Mouse (Mus musculus) cerebellum, adult 11-12 months (tissue): ENCODE data around the gene Gstm6.
"Not testable (repeated sequence)": the region's sequence is repeated elsewhere in the genome, so short reads cannot be mapped to it uniquely, and the experiment has no call there.

Experiments
- DNase-seq: peaks from one replicate; pipeline ENCODE4 v3.0.0; 2022

Gene Gstm6

GRCm38 (mm10) chr3:107943239-107943990 is at the start of gene Gstm6:
Gene Gstm6, minus strand, starts transcription at chr3:107943749.
- DNase-seq = no peak

- no peak for DNase-seq
These were observed 42.6 kb upstream of the Gstm6 start, which contains the start of gene Gstm2 for GRCm38 (mm10) chr3:107986041-107986562. Gene Gstm2, minus strand, starts transcription at chr3:107986453.

DNA sequence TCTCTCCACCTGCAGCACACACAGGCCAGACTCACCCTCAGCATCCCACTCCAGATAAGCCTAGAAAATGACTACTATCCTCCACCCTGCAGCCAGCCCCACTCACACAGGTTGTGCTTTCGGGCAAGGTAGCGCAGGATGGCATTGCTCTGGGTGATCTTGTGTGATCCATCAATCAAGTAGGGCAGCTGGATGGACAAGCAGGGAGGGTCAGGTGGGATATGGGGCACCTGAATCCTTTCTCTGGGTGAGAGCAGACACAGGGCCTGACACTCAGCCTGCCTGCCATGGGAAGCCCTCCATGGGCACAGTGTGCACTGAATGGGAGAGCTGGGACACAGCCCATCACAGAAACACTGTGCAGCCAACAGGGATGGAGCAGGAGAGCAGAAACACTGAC is 41.6 kb upstream of the Gstm6 start:
- DNase-seq = not testable (repeated sequence)

DNA sequence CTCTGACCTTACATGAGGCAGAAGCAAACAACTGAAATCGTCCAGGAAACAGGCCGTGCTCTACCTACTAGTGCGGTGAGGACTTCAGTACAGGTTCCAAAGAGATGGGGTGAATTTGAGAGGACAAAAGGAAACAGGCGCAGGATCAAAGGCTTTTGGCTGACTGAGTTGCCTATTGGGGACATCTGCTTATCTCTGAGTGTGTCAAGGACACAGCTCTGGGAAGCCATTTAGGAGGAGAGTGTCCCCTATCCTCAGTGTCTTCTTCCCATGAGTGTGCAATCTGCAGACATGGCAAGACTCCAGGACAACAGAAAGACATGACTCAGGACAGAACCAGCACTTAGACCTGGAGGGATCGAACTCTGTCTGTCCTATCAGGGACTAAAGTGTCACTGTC is 40.9 kb upstream of the Gstm6 start:
- DNase-seq = no peak

DNA sequence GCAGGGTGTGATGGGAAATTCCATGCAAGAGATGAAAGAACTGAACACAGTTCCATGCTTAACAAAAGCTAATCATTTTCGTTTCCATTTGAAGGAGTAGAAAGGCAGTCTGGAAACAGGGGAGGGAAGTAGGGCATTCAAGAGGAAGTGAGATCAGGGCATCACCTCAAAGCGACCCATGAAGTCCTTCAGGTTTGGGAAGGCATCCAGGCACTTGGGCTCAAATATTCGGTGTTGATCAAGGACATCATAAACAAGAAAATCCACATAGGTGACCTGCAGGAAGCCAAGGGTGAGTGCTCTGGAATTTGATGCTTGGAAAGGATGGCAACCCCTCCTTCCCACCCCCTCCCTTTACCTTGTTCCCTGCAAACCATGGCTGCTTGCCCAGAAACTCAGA is 40.2 kb upstream of the Gstm6 start:
- no peak for DNase-seq

GRCm38 (mm10) chr3:107982726-107983125 is 39.2 kb upstream of the Gstm6 start:
- no peak for DNase-seq

DNA sequence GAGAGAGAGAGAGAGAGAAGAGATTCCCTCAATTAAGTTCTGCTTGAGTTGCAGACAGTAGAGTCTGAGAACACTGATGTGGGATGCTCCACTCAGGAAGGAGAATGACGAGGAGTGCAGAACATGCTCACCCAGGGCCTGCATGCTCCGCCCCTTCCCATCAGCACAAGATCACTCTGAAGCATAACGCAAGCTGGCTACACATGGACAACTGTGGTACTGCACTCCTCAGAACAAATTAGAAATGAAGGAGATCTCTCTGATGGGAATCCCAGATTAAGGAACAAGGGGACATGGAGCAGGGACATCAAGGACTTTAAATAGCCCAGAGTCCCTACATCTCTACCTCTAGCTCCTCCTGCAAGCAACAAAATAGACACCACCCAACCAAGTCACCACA is 37.7 kb upstream of the Gstm6 start:
- no peak for DNase-seq

GRCm38 (mm10) chr3:107977691-107978090 is 34.1 kb upstream of the Gstm6 start:
- no peak for DNase-seq

GRCm38 (mm10) chr3:107974237-107974636 is 30.7 kb upstream of the Gstm6 start:
- no peak for DNase-seq

DNA sequence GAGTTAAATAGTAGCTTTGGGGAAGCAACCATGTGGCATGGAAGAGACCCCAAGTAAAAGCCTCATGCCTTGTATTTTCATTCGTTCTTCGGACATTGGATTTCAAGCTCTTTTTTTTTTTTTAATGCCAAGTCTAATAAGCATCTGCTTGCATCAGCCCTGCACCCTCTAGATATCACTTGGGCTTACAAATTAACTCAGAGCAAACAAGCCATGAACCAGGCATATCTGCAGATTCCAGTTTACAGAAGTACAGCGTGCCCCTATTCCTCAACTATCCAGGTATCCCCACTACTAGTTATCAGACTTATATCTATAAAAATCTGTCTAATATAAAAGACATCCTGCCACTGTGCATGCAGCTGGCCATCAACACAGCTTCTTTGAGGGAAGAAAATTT is 28.5 kb upstream of the Gstm6 start:
- no peak for DNase-seq

DNA sequence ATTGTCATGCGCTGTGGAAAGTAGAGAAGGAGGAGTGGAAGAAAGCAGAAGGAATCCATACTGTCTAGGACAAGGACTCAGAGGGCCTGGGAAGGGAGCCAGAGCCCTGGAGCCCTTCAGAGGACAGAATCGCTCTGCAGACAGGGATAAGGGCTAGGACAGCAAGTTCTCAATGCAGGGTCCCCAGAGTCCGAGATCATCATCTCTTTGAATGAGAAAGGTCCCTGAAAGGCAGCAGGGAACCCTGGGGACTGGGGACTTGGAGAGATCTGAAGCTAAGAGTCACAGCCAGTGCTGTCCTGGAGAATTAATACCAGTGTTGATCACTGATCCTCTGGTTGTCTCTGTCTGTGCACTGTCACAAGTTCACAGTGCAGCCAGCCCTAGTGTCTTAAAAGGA is 27.6 kb upstream of the Gstm6 start:
- DNase-seq = not testable (repeated sequence)

DNA sequence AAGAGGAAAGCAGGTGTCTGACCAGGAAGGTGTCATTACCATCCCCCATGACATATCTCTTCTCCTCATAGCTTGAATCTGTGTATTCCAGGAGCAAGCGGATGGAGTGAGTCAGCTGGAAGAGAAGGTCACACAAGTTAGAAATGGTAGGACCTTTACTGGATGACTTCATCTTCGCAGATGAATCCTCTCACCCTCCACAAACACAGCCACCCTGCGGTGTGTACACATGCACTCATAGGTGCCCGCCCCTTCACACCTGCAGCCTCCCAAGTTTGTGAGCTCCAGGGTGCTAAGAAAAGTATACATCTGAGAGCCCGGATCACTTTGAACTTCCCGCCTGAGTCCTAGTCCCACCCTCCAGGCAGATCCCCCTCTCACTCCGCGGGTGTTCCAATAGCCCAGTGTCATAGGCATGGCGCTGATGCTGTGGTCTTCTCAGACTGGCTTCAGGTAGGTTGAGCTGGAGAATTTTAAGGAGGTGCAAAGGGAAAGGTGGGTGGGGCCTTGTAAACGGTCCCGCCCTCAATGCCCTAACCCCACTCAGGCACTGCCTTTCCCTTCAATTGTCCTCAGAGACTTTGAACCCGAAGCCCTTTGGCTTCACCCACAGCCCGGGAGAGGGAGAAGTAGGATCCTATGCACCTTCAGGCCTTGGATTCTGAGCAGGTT is 25.3 kb upstream of the Gstm6 start, which contains the start of gene Gstm3:
Gene Gstm3 (minus strand): TSS at position 560 of the 672 bp plus-strand sequence.
- no peak for DNase-seq

DNA sequence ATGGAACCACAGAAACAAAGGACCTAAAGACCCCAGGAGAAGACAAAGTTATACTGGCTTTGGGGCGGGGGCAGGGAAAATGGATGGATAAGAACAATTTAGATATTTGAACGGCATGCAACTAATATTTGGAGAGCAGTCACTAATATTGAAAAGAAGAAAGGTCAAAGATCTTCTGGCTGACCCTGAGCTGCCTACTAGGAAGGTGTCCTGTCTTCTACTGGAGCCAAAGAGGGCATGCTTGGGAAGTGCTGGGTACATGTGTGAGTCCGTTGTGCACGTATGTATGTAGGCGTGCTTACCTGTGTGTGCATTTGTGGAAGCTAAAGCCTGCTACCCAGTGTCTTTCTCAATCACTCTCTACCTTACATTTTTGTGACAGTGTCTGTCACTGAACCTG is 23.1 kb upstream of the Gstm6 start:
- DNase-seq = no peak

DNA sequence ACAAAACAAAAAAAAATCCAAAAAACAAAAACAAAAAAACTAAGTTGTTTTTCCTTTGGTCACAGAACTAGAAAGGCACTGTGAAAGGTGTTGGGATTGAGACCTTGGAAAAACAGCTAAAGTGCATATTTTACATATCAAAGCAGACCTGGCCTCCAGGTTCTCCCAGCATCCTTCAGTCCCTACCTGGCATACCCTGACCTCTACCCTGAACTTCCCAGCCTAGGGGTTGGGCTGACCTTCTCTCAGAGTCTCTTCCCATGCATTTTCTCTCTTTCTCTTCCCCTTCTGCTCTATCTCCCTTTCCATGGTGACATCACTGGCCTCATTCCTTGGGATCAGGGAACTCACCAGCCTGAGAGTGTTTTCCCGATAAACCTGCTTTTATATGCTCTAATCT is 22.0 kb upstream of the Gstm6 start:
- DNase-seq = no peak

DNA sequence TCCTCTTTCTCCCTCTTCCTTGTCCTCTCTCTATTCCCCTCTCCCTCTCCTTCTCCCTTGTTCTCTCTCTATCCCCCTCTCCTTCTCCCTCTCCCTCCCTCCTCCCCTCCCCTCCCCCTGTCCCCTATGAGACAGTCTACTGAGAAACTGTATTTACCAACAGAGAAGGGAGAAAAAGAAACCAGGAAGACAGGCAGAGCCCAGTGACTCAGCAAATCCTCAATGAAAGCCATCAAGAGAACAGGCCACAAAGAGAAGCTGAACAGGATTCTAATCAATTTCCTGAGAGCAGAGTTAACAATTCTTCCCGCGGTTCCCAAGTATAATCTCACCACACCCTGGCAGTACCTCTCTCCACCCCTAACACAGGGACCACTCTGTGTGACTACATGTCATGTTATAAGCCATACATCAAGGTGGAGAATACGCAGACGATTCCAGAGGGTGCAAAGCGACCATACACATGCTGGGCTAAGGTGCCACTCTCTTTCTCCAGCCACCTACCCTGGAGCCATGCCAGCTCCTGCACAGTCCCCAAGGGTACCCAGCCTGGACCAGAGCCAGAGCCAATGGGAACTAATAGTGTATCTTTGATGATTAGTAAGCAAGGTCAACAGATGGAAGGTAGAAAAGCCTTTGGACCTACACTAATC is 21.2 kb upstream of the Gstm6 start:
- DNase-seq = no peak

DNA sequence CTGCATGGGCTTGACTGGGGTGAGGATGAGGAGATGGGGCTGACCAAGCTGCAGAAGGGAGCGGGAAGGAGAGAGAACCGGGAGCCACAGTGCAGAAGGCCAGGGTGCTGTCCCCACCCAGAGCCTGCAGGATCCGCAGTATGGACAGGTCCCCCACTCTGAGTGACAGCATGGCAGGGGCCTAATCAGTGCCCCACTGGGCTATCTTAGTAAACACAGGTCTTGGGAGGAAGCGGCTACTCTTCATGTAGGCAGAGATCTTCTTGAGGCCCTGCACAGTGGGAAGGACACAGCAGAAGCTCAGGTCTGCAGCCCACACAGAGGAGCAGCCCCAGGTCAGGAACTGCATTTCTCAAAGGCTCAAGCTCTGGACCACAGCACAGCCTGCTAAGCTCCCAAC is 20.5 kb upstream of the Gstm6 start:
- DNase-seq = no peak

DNA sequence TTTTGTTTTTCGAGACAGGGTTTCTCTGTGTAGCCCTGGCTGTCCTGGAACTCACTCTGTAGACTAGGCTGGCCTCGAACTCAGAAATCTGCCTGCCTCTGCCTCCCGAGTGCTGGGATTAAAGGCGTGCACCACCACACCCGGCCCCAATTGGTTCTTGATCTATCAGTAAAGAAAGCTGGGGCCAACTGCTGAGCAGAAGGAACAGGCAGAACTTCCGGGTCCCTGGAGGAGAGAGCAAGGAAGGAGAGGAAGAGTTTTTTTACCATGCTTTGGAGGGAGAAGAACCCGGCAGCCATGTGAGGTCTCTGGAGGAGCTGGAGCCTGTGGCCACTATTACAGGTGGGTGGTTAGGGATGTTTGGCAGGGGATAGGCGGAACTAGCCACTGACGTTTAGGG is 11.7 kb upstream of the Gstm6 start:
- not testable (repeated sequence) for DNase-seq

- DNase-seq = no peak
These were observed 10.4 kb upstream of the Gstm6 start for GRCm38 (mm10) chr3:107953906-107954305.

GRCm38 (mm10) chr3:107953328-107953755 is 9.8 kb upstream of the Gstm6 start:
- peak; percentile 29 for DNase-seq

DNA sequence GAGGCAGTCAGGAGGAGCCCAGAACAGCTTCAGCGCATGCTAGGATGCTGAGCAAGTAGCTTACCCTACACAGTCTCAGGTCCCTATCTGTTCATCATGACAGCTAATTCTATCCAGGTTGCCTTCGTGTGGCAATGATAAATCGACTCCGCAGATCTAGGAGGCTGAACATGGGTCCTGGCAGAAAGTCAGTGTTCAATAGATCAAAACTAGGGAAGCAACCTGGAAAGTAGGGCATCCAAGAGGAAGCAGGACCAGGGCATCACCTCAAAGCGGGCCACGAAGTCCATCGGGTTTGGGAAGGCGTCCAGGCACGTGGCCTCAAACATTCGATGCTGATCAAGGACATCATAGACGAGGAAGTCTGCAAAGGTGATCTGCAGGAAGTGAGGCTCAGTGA is 7.0 kb upstream of the Gstm6 start:
- no peak for DNase-seq

GRCm38 (mm10) chr3:107949461-107949860 is 5.9 kb upstream of the Gstm6 start:
- not testable (repeated sequence) for DNase-seq

- DNase-seq = no peak
These were observed 2.2 kb upstream of the Gstm6 start for GRCm38 (mm10) chr3:107945729-107946128.

- no peak for DNase-seq
These were observed 2.3 kb downstream of the Gstm6 start for GRCm38 (mm10) chr3:107941261-107941660.

- DNase-seq = no peak
These were observed 3.0 kb downstream of the Gstm6 start for GRCm38 (mm10) chr3:107940524-107940923.
